Mouse (Mus musculus): ENCODE measurements at regions not wholly inside any gene's neighbourhood (a gene's known extent, or its start where the extent isn't known, plus 50 kb on each side); places are given as distances from the start of the nearest gene placed in this dataset.

DNA sequence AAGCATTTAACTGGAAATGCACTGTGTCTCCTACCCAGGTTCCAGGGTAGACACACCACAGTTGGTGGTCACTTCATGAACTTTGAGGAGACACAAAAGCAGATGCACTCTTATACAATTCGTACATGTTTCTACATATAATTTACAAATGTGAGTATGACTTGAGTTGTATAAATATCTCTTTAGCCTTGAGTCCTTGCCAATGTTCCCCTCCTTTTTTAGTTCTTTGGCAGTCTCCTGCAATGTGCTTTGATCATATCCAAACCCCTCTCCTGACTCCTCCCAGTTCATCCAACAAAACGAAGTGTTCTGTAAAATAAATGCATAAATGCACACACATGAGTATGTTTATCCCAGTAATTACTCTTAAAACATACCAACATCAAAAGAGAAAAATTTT lies 251.8 kb upstream of the Trpc7 start:
- WGBS: 85% methylated on average over 2 of the region's 2 CpGs
- H3K9me3 ChIP-seq: no peaks in the 10 kb centered on the region
- H3K36me3 ChIP-seq (replicated peaks): no peaks in the 10 kb centered on the region
- no peak overlapping the region for H3K4me3 ChIP-seq
- no peak for DNase-seq (ENCODE audit: low spot score)
- H3K27me3 ChIP-seq (replicated peaks; ENCODE audit: low read depth, poor library complexity, severe bottlenecking): no peaks in the 10 kb centered on the region
- H3K27ac ChIP-seq (replicated peaks): no peak overlapping the region
- peaks cover 14% of the 10 kb centered on the region for H3K4me1 ChIP-seq

DNA sequence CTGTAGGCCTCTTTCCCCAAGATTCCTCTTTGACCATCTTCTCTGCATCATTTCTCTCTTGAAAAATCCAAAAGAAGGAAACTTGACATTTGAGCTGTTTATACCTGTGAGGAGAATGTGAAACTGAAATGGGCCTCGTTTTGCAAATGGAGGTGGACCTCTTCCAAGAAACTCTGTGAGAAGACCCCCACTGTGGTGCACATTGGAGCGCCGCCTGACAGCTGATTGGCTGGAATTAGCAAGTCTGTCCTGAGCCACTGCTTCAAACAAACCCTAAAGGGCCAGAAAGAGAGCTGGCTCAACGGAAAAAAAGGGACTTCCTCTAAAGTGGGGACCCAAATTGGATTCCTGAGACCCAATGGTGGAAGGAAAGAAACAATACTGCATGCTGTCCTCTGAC lies 250.9 kb upstream of the Trpc7 start:
- Histone ChIP-seq H3K9me3 (no peaks in the 10 kb centered on the region), H3K36me3 (replicated peaks) (no peaks in the 10 kb centered on the region), H3K4me1 (peaks cover 16% of the 10 kb centered on the region), H3K27ac (replicated peaks) (no peak overlapping the region), H3K4me3 (no peak overlapping the region), H3K27me3 (replicated peaks; ENCODE audit: low read depth, poor library complexity, severe bottlenecking) (no peaks in the 10 kb centered on the region)
- no peak for DNase-seq (ENCODE audit: low spot score)
- WGBS: 47% methylated on average over 4 of the region's 4 CpGs

DNA sequence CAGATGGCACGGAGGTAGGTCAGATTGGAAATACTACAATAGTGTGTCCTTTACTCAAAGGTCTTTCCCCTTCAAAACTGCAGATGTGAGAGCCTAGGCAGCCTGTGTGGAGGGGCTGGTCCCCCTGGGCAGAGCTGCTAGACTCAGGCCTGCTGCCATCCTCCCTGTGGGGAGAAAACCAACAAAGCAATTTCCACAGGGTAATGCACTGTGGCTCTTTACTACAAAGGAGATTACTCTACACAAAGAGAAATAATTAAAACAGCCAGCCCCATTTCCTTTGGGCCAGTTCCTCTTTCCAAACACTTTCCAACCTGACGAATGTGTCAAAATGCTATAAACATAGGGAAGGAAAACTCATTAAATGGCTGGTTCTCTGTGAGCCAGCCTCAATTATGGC lies 250.0 kb upstream of the Trpc7 start:
- WGBS: 48% methylated on average over 2 of the region's 2 CpGs
- Histone ChIP-seq H3K27me3 (replicated peaks; ENCODE audit: low read depth, poor library complexity, severe bottlenecking) (no peaks in the 10 kb centered on the region), H3K9me3 (no peaks in the 10 kb centered on the region), H3K4me1 (peaks cover 20% of the 10 kb centered on the region), H3K36me3 (replicated peaks) (no peaks in the 10 kb centered on the region), H3K4me3 (no peak overlapping the region), H3K27ac (replicated peaks) (no peak overlapping the region)
- DNase-seq (ENCODE audit: low spot score): no peak

DNA sequence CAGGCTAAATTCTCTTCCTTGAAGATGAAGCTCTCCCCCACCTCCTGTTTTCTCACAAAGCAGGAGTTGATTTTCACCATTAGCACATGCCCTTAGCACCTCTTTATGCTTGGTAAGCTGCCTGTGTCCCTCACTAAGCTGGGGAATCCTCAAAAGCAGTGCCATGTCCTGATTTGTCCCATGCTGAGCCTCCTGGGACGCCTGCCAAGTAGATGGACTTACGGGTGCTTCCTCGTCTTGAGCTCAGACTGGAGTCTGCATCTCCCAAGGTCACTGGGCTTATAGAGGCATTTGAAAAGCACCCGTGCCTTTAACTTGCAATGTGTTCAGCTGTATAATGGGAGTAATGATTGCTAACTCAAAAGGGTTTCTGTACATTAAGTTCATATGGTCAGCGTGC lies 247.1 kb upstream of the Trpc7 start:
- no peaks in the 10 kb centered on the region for H3K27me3 ChIP-seq (replicated peaks; ENCODE audit: low read depth, poor library complexity, severe bottlenecking)
- DNase-seq (ENCODE audit: low spot score): no peak
- no peaks in the 10 kb centered on the region for H3K36me3 ChIP-seq (replicated peaks)
- no peak overlapping the region for H3K27ac ChIP-seq (replicated peaks)
- no peak overlapping the region for H3K4me3 ChIP-seq
- WGBS: 77% methylated on average over 5 of the region's 5 CpGs
- peaks cover 20% of the 10 kb centered on the region for H3K4me1 ChIP-seq
- H3K9me3 ChIP-seq: no peaks in the 10 kb centered on the region

DNA sequence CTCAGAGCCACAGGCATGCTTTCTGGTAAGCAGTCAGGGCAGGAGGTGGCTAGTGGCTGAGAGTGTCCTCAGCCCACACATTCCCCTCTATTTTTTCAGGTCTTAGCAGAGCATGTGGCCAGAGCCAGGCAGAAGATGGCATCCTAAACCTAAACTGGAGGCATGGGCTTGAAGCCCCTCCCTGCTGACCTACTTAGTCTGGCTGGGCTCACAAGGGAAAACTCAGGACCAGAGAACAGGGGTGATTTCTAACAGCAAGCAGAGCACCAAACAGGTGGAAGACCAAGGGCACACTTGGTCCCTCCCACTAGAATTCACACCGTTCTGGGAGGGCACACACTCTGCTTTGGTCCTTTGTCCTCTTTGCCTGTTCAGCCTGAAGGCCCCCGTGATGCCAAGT lies 246.6 kb upstream of the Trpc7 start:
- Histone ChIP-seq H3K36me3 (replicated peaks) (no peaks in the 10 kb centered on the region), H3K4me1 (peaks cover 20% of the 10 kb centered on the region), H3K9me3 (no peaks in the 10 kb centered on the region), H3K27me3 (replicated peaks; ENCODE audit: low read depth, poor library complexity, severe bottlenecking) (no peaks in the 10 kb centered on the region), H3K4me3 (no peak overlapping the region), H3K27ac (replicated peaks) (no peak overlapping the region)
- no peak for DNase-seq (ENCODE audit: low spot score)
- WGBS: 34% methylated on average over 2 of the region's 2 CpGs

- no peaks in the 10 kb centered on the region for H3K9me3 ChIP-seq
- H3K4me1 ChIP-seq: no peaks in the 10 kb centered on the region
- H3K4me3 ChIP-seq: no peak overlapping the region
- 65% methylated on average over 9 of the region's 9 CpGs for WGBS
- H3K27ac ChIP-seq (replicated peaks): no peak overlapping the region
- no peaks in the 10 kb centered on the region for H3K36me3 ChIP-seq (replicated peaks)
- no peak for DNase-seq (ENCODE audit: low spot score)
- H3K27me3 ChIP-seq (replicated peaks; ENCODE audit: low read depth, poor library complexity, severe bottlenecking): no peaks in the 10 kb centered on the region
Observed at GRCm38 (mm10) chr13:57115936-57116335, 220.1 kb upstream of the Trpc7 start.

DNA sequence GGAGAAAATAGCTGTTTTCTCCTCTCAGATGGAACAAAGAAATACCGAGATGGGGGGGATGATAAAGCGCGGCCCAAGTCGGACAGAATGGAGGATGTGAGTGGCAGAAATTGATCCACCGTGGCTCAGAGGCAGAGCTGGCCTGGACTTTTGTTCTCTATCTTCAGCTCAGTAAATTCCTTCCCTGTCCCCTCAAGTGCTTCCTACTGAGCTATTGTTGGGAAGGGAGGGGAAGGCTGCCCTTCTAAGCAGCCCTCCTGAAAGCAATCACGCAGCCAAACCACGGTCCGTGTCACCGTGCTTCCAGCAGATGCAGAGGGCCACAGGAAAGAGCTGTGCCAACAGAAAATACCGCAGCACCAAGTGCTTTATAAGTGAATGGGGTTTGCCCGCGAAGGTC lies 212.2 kb upstream of the Trpc7 start:
- peak overlapping the region; percentile 26 for H3K4me3 ChIP-seq
- peak overlapping the region; percentile 77 for H3K27ac ChIP-seq (replicated peaks)
- peak; percentile 36 for DNase-seq (ENCODE audit: low spot score)
- no peaks in the 10 kb centered on the region for H3K36me3 ChIP-seq (replicated peaks)
- 5% methylated on average over 12 of the region's 12 CpGs for WGBS
- H3K4me1 ChIP-seq: peaks cover 11% of the 10 kb centered on the region
- H3K9me3 ChIP-seq: no peaks in the 10 kb centered on the region
- peaks cover 11% of the 10 kb centered on the region; the same call in 1 of the 2 replicates for H3K27me3 ChIP-seq (replicated peaks; ENCODE audit: low read depth, poor library complexity, severe bottlenecking)

DNA sequence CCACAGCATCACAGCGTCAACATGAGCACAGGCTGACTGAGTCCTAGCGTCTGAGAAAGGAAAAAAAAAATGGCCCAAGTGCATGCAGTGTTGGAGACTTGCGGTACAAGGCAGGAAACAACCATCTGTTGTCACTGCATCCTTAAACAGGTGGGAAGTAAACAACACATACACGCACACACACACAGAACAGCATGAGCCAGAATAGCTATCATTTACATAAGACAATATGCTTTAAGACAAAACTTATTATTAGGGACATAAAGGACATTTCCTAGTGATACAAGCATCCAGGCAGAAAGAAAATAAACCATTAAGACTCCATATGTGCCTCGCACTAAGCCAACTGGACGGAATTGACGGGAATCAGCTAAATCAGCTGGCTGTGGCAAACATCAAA lies 203.8 kb upstream of the Trpc7 start:
- Histone ChIP-seq H3K9me3 (no peaks in the 10 kb centered on the region), H3K4me1 (peaks cover 6% of the 10 kb centered on the region; the same call in 1 of the 2 replicates), H3K4me3 (no peak overlapping the region), H3K27me3 (replicated peaks; ENCODE audit: low read depth, poor library complexity, severe bottlenecking) (no peaks in the 10 kb centered on the region), H3K36me3 (replicated peaks) (no peaks in the 10 kb centered on the region), H3K27ac (replicated peaks) (no peak overlapping the region)
- 90% methylated on average over 7 of the region's 7 CpGs for WGBS
- DNase-seq (ENCODE audit: low spot score): no peak

GRCm38 (mm10) chr13:57091886-57092285 lies 196.1 kb upstream of the Trpc7 start:
- Histone ChIP-seq H3K27ac (replicated peaks) (no peak overlapping the region), H3K27me3 (replicated peaks; ENCODE audit: low read depth, poor library complexity, severe bottlenecking) (no peaks in the 10 kb centered on the region), H3K4me3 (no peak overlapping the region), H3K4me1 (no peaks in the 10 kb centered on the region), H3K36me3 (replicated peaks) (no peaks in the 10 kb centered on the region), H3K9me3 (no peaks in the 10 kb centered on the region)
- WGBS: 91% methylated on average over 8 of the region's 8 CpGs
- DNase-seq (ENCODE audit: low spot score): no peak

DNA sequence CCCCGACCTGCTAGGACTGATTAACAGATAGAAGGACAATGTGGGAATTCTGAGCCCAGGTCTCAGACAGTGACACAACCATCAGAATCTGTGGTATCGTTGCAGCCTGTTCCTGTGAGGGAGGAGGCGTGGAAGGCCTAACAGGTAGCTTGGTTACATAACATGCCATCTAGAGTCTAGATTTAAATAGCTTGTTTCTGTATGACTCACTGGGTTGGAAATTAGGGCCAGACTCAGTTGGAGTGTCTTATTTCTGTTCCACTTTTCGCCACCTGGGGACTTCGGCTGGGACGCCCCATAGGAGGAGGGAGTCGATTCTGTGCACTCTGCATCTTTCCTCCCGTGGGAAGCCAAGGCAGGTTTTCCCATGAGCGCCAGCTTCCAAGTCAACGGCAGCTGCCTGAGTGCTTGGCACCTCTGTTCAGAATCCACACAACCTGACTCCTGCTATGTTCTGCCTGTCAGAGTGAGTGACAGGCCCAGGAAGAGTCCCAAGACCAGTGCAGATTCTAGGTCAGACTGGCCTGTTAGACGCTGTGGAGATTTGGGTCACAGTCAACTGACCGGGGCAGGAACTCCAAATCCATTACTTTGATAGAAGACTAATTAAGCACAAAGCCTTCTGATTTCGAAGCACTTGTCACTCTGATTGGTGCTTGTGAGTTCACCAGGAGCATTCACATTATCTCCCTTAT lies 193.7 kb upstream of the Trpc7 start:
- no peak overlapping the region for H3K4me3 ChIP-seq
- H3K9me3 ChIP-seq: no peaks in the 10 kb centered on the region
- no peaks in the 10 kb centered on the region for H3K27me3 ChIP-seq (replicated peaks; ENCODE audit: low read depth, poor library complexity, severe bottlenecking)
- no peak for DNase-seq (ENCODE audit: low spot score)
- no peak overlapping the region for H3K27ac ChIP-seq (replicated peaks)
- 84% methylated on average over 13 of the region's 13 CpGs for WGBS
- H3K4me1 ChIP-seq: no peaks in the 10 kb centered on the region
- H3K36me3 ChIP-seq (replicated peaks): no peaks in the 10 kb centered on the region

- Histone ChIP-seq H3K27ac (replicated peaks) (no peak overlapping the region), H3K4me1 (no peaks in the 10 kb centered on the region), H3K27me3 (replicated peaks; ENCODE audit: low read depth, poor library complexity, severe bottlenecking) (no peaks in the 10 kb centered on the region), H3K36me3 (replicated peaks) (no peaks in the 10 kb centered on the region), H3K9me3 (no peaks in the 10 kb centered on the region; the same call in 1 of the 2 replicates), H3K4me3 (no peak overlapping the region)
- WGBS: 92% methylated on average over 6 of the region's 6 CpGs
- DNase-seq (ENCODE audit: low spot score): no peak
Observed at GRCm38 (mm10) chr13:57087966-57088365, 192.2 kb upstream of the Trpc7 start.

- Histone ChIP-seq H3K9me3 (no peaks in the 10 kb centered on the region; the same call in 1 of the 2 replicates), H3K4me1 (no peaks in the 10 kb centered on the region), H3K27me3 (replicated peaks; ENCODE audit: low read depth, poor library complexity, severe bottlenecking) (no peaks in the 10 kb centered on the region), H3K4me3 (no peak overlapping the region), H3K27ac (replicated peaks) (no peak overlapping the region), H3K36me3 (replicated peaks) (no peaks in the 10 kb centered on the region)
- DNase-seq (ENCODE audit: low spot score): no peak
- 84% methylated on average over 5 of the region's 5 CpGs for WGBS
Observed at GRCm38 (mm10) chr13:57087398-57087797, 191.6 kb upstream of the Trpc7 start.

DNA sequence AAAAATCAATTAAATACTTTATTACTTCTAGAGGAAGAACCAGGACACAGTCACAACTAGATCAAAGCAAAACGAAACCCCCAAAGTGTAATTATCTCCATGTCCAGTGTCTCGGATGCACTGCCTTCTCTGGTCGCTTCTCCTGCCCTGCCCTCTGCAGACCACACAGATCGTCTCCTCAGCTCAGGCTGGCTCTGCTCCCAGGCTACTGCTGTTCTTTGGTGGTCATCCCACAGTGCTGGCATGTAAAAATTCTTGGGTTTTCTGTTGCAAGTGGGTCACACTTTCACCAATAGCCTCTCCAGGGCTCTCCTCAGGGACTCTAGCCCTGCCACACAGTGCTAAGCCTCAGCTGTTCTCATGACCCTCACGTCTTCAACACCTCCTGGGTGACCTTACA lies 188.0 kb upstream of the Trpc7 start:
- H3K4me1 ChIP-seq: no peaks in the 10 kb centered on the region
- 83% methylated on average over 5 of the region's 5 CpGs for WGBS
- H3K4me3 ChIP-seq: no peak overlapping the region
- no peaks in the 10 kb centered on the region for H3K27me3 ChIP-seq (replicated peaks; ENCODE audit: low read depth, poor library complexity, severe bottlenecking)
- no peaks in the 10 kb centered on the region; the same call in 1 of the 2 replicates for H3K9me3 ChIP-seq
- no peak overlapping the region for H3K27ac ChIP-seq (replicated peaks)
- H3K36me3 ChIP-seq (replicated peaks): no peaks in the 10 kb centered on the region
- DNase-seq (ENCODE audit: low spot score): no peak
